Mouse (Mus musculus) heart, adult 2 months (tissue): Measurements from ENCODE around the gene Fkbpl. TPM values are rescaled to one million over a fixed set of nuclear protein-coding genes. Genes with fewer than 3 reads are reported as not detected.

Source experiments
- DNase-seq, 2 experiments: peaks; one replicate each; pipeline ENCODE4 v3.0.0; 2021
- H3K27ac ChIP-seq: fragments of 200-600 bp; 2 replicates; pipeline ENCODE4 v1.8.1; 2022
- H3K27me3 ChIP-seq: fragments of 200-500 bp; 2 replicates; pipeline ENCODE4 v1.6.1; 2012; ENCODE audit warnings: mild to moderate bottlenecking, low read length, inconsistent platforms, mixed read lengths; ENCODE audit not compliant: control insufficient read depth, insufficient read depth
- H3K36me3 ChIP-seq: fragments of 200-500 bp; 2 replicates; pipeline ENCODE4 v1.6.1; 2012; ENCODE audit warnings: low read length, inconsistent platforms; ENCODE audit not compliant: control insufficient read depth, insufficient read depth
- H3K4me1 ChIP-seq: fragments of 200-500 bp; 2 replicates; pipeline ENCODE4 v1.6.1; 2011; ENCODE audit warnings: low read length; ENCODE audit not compliant: control insufficient read depth, insufficient read depth
- H3K4me3 ChIP-seq: fragments of 200-600 bp; 2 replicates; pipeline ENCODE4 v1.8.1; 2022
- H3K79me2 ChIP-seq: fragments of 200-500 bp; replicated peaks from 2 replicates; pipeline ENCODE4 v1.6.1; 2012; ENCODE audit warnings: mild to moderate bottlenecking, inconsistent platforms, low read length, moderate library complexity, mixed read lengths; ENCODE audit not compliant: control insufficient read depth, insufficient read depth
- H3K9ac ChIP-seq: fragments of 200-500 bp; 2 replicates; pipeline ENCODE4 v1.6.1; 2012; ENCODE audit warnings: low read depth, mild to moderate bottlenecking, control low read depth, inconsistent platforms, low read length, mixed read lengths
- CTCF ChIP-seq: fragments of 200-600 bp; IDR thresholded peaks from 2 replicates; pipeline ENCODE4 v1.8.1; 2022; ENCODE audit warnings: antibody characterized with exemption, mild to moderate bottlenecking, moderate library complexity
- EP300 ChIP-seq: fragments of 200-500 bp; IDR thresholded peaks from 2 replicates; pipeline ENCODE4 v1.6.1; 2011; ENCODE audit warnings: low read depth, low read length, control low read depth; ENCODE audit not compliant: insufficient read depth
- POLR2A ChIP-seq: fragments of 200-500 bp; IDR thresholded peaks from 2 replicates; pipeline ENCODE4 v1.6.1; 2011; ENCODE audit warnings: mild to moderate bottlenecking, low read depth, low read length, control low read depth; ENCODE audit not compliant: insufficient read depth
- WGBS: fragments of 180-500 bp; shearing (Covaris S2); methylation state at CpG from one replicate; pipeline ENCODE4 v1.1.7; 2018; 5-methylcytosine and 5-hydroxymethylcytosine counted together
- intact Hi-C: fragments of 180-260 bp; cut with DNase I; formaldehyde crosslinking; loops from one replicate; pipeline ENCODE4 v1.15.1; 2025
- polyA plus RNA-seq: library from polyadenylated mRNA; depleted of rRNA; stranded (reverse); fragments of >200 nt; gene quantifications from 2 replicates; pipeline ENCODE4 v1.2.3, GENCODE M21; 2012
- total RNA-seq, 2 experiments: library from RNA; stranded (reverse); gene quantifications; 2 replicates each; pipeline ENCODE4 v1.2.3; 2021

Gene Fkbpl
- total and polyA plus RNA-seq, 3 experiments, result 4.0 to 7.9 (median 7.9) TPM

DNA sequence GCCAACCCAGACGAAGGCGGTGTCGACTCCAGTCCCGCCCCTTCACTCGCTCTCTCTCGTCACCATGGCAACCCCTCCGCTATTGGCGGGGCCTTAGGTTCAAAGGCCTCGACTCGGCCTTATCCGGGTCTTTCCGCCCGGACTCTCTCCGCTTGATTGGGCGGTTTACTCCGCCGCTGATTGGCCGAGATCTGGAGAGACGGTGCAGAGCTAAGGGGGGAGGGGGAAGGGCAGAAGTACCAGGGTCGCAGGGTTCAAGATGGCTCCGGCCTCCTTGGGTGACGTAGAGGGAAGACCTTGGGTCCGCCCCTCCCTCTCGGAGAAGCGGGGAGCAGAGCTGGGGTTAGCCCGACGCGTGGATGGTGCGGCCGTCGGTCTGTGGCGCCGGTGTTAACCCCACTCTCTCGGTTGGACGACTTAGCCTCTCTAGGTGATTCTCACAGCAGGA lies 40.5 kb upstream of the Fkbpl start, which contains the start of gene Agpat1:
Agpat1 (plus strand) TSS at position 202 of the 448 bp plus-strand sequence.
- WGBS, result under 1% methylated on average over 35 of the region's 35 CpGs
- peak within 1 kb of the TSS; percentile 82 for H3K9ac ChIP-seq
- intact Hi-C loops, result loop anchor here (10.0 kb wide), 1 partner anchor 489 kb away; the partner anchor contains the start of gene H2-DMa
- DNase-seq, result peak; percentile 94 to 99
- peak within 1 kb of the TSS; percentile 89 for H3K4me3 ChIP-seq
- H3K36me3 ChIP-seq, result no peaks in the 10 kb centered on the region
- H3K27ac ChIP-seq, result peak within 1 kb of the TSS; percentile 91
- no peaks in the 10 kb centered on the region for H3K27me3 ChIP-seq
- H3K4me1 ChIP-seq, result peaks cover 4% of the 10 kb centered on the region
- peaks cover 2% of the 10 kb centered on the region for H3K79me2 ChIP-seq
- peak; percentile 11; the same call in 1 of the 2 replicates for TF ChIP-seq EP300
- peak; percentile 93 for TF ChIP-seq POLR2A
- no peak for TF ChIP-seq CTCF

DNA sequence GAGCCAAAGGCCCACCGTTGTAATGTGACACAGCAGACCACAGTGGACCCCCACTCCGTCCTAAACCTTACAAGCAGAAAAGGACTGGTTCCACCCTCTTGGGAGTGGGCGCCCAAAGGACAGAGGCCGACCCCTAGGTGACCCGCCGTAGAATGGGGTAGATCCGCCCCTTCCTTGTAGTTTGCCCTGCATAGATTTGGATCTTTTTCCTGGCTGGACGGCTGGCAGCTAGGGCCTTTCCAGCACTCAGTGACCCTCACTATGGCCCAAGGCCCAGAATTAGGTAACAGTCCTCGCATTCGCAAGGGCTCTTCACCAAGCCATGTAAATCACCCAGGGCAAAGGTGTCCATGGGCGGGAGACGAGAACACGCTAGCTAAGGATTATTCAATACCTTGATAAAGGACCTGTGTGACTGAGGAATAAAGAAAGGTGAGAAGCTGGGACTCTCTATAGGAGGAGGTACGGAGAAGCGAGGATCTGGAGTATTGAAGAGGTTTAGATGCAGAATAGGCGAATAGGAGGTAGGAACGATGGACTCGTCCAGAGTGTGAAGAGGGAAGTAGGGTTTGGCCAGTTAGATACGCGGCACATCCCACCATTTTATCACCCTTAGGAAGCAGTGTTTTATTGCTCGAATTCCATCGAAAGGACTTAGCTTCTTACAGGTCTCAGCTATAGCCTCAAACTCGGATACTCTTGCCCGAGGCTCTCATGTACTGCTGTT lies 39.9 kb upstream of the Fkbpl start:
- Histone ChIP-seq H3K36me3 (no peaks in the 10 kb centered on the region), H3K4me1 (peaks cover 4% of the 10 kb centered on the region), H3K4me3 (peak overlapping the region; percentile 89), H3K27me3 (no peaks in the 10 kb centered on the region), H3K79me2 (peaks cover 2% of the 10 kb centered on the region), H3K9ac (peak overlapping the region; percentile 82), H3K27ac (peak overlapping the region; percentile 91)
- intact Hi-C loops, result loop anchor here (10.0 kb wide), 1 partner anchor 490 kb away; the partner anchor contains the start of gene H2-DMa
- WGBS, result 17% methylated on average over 24 of the region's 24 CpGs
- no peak for TF ChIP-seq EP300
- TF ChIP-seq POLR2A, result no peak
- no peak for TF ChIP-seq CTCF
- DNase-seq, result no peak

DNA sequence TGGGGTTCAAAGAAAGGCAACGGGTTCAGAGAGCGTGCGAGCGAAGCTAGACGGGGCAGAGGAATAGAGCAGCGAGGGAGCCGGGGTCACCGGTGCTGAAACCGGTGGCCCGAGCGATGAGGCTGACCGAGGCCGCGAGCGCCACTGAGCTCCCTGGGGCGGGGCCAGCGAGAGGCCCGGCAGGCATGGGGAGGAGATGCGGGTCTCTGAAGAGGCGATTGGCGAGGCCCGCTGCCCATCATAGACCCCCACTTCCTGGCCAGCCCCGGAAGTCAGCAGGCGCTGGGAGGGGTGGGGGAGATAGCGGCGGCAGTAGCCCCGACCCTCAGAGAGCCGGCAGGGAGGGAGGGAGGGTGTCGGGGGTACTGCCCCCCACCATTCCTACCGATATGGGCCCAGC lies 39.0 kb upstream of the Fkbpl start:
- Histone ChIP-seq H3K36me3 (no peaks in the 10 kb centered on the region), H3K4me3 (peak overlapping the region; percentile 89), H3K9ac (peak overlapping the region; percentile 96), H3K27me3 (no peaks in the 10 kb centered on the region), H3K27ac (peak overlapping the region; percentile 91), H3K79me2 (peaks cover 2% of the 10 kb centered on the region), H3K4me1 (peaks cover 4% of the 10 kb centered on the region)
- WGBS, result under 1% methylated on average over 29 of the region's 30 CpGs
- TF ChIP-seq EP300, result no peak
- TF ChIP-seq CTCF, result no peak
- peak; percentile 89 for TF ChIP-seq POLR2A
- intact Hi-C loops, result loop anchor here (2.0 to 10.0 kb wide), 2 partner anchors 21 to 491 kb away; partner anchors contain the start of gene H2-DMa
- DNase-seq, result peak; percentile 97 to 98

DNA sequence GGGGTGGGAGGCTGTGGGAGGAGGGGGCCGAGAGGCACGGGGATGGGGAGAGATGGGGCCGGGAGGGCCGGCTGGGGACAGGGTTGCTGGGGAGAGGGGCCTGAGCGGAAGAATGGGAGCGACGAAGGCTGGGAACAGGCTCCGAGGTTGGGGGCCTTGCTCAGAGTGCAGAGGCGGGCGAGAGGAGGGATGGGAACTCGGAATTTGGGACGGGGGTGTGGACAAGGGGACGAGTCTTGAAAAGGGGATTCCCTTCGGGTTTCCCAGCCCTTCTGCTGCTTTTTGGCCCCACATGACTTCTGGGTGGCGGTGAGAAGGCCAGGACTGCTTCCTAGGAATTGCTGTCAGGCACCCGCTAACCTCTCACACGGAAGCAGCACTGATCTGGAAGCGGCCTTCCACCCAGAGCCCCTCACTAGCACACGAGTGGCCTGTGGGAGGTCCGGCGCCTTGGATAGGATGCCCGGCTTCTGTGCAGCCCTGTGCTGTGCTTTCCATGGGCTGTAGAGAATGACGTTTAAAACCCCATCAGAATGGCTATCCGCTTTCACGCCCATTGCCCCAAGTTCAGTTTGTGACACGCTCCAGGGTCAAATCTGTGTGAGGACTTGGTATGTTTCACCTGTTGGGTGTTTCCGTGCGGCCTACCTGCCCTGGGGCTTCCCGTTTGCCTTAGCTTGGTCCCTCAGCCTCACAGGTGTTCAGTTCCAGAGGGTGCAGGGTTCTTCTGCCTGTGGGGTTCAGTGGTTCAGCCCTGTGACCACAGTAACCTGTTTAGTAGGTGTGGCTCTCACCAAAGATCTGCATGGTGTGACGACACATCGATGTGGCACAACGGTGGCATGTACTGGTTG lies 38.2 kb upstream of the Fkbpl start:
- Histone ChIP-seq H3K4me3 (peak overlapping the region; percentile 89), H3K4me1 (peaks cover 4% of the 10 kb centered on the region), H3K27ac (peak overlapping the region; percentile 91), H3K79me2 (peaks cover 2% of the 10 kb centered on the region), H3K27me3 (no peaks in the 10 kb centered on the region), H3K9ac (peak overlapping the region; percentile 96), H3K36me3 (no peaks in the 10 kb centered on the region)
- peak in 1 of 2 experiments; percentile 38 for DNase-seq
- 14% methylated on average over 32 of the region's 32 CpGs for WGBS
- intact Hi-C loops, result loop anchor here (2.0 to 10.0 kb wide), 2 partner anchors 20 to 492 kb away; partner anchors contain the start of gene H2-DMa
- TF ChIP-seq CTCF, result no peak
- TF ChIP-seq EP300, result no peak
- no peak for TF ChIP-seq POLR2A

DNA sequence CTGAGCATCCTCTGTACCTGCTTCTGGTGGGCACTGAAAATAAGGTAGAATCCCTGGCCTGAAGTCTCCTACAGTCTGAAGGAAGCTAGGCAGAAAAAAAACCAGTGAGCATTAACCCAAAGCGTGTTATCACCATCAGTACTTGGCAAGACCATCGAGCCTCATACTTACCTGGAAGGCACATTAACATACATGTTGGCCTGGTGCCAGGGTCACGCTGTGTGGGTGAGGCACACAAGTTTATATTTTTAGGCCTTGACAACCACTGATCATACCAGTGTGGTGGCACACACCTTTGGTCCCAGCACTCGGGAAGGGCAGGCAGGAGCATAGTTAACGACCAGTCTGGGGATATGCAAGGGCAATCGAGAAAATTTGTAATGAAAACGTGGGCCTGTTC lies 36.6 kb upstream of the Fkbpl start:
- WGBS, result 61% methylated on average over 7 of the region's 7 CpGs
- intact Hi-C loops, result loop anchor here (2.0 to 10.0 kb wide), 2 partner anchors 19 to 493 kb away; partner anchors contain the start of gene H2-DMa
- TF ChIP-seq POLR2A, result no peak
- TF ChIP-seq EP300, result no peak
- TF ChIP-seq CTCF, result no peak
- Histone ChIP-seq H3K9ac (no peak overlapping the region), H3K79me2 (peaks cover 2% of the 10 kb centered on the region), H3K27me3 (no peaks in the 10 kb centered on the region), H3K4me1 (peaks cover 4% of the 10 kb centered on the region), H3K27ac (no peak overlapping the region), H3K4me3 (no peak overlapping the region), H3K36me3 (no peaks in the 10 kb centered on the region)
- DNase-seq, result no peak
